Mouse (Mus musculus) MEL (cell line): Measurements from ENCODE around the gene Smok2b. TPM values are rescaled to one million over a fixed set of nuclear protein-coding genes. Genes with fewer than 3 reads are reported as not detected.
"Not testable (repeated sequence)": the region's sequence is repeated elsewhere in the genome, so short reads cannot be mapped to it uniquely, and the experiment has no call there.

Source experiments
- DNase-seq: peaks from one replicate; pipeline ENCODE4 v3.0.0; 2011; ENCODE audit warnings: low read depth, low spot score
- H3K27ac ChIP-seq: 2 replicates; pipeline ENCODE4 v1.5.1; 2012; ENCODE audit warnings: low read depth, mild to moderate bottlenecking, control low read depth, low read length, moderate library complexity; ENCODE audit not compliant: control insufficient read depth
- H3K27me3 ChIP-seq, 2 experiments: fragments of 150-350 bp in 1 of 2; sonication (generic) in 1 of 2; 2 replicates each; pipeline ENCODE4 v1.6.1; 2012; ENCODE audit warnings: low read length in 2 of 2, mild to moderate bottlenecking in 2 of 2, improper control_type of control experiment in 1 of 2, moderate library complexity in 1 of 2; ENCODE audit not compliant: insufficient read depth in 2 of 2, control insufficient read depth in 1 of 2
- H3K36me3 ChIP-seq, 2 experiments: 2 replicates each; pipeline ENCODE4 v1.6.1; 2012 to 2014; ENCODE audit warnings: low read length in 2 of 2, improper control_type of control experiment in 1 of 2, inconsistent platforms in 1 of 2, mild to moderate bottlenecking in 1 of 2; ENCODE audit not compliant: insufficient read depth in 2 of 2, control insufficient read depth in 1 of 2
- H3K4me1 ChIP-seq, 2 experiments: fragments of 150-350 bp in 1 of 2; sonication (generic) in 1 of 2; 2 replicates each; pipeline ENCODE4 v1.6.1; 2012; ENCODE audit warnings: low read length in 2 of 2, improper control_type of control experiment in 1 of 2, mild to moderate bottlenecking in 1 of 2; ENCODE audit not compliant: insufficient read depth in 2 of 2, control insufficient read depth in 1 of 2
- H3K4me3 ChIP-seq, 2 experiments: fragments of 150-350 bp in 1 of 2; sonication (generic) in 1 of 2; 2 replicates each; pipeline ENCODE4 v1.5.1; 2012; ENCODE audit warnings: low read depth in 2 of 2, low read length in 2 of 2, mild to moderate bottlenecking in 2 of 2, moderate library complexity in 2 of 2, control low read depth in 1 of 2, improper control_type of control experiment in 1 of 2; ENCODE audit not compliant: control insufficient read depth in 1 of 2, insufficient read depth in 1 of 2
- H3K79me2 ChIP-seq: 2 replicates; pipeline ENCODE4 v1.6.1; 2012; ENCODE audit warnings: mild to moderate bottlenecking, low read length, moderate library complexity; ENCODE audit not compliant: control insufficient read depth, poor library complexity, insufficient read depth
- H3K9ac ChIP-seq: 2 replicates; pipeline ENCODE4 v1.6.1; 2012; ENCODE audit warnings: low read depth, mild to moderate bottlenecking, control low read depth, low read length, moderate library complexity; ENCODE audit not compliant: control insufficient read depth, poor library complexity, severe bottlenecking
- H3K9me3 ChIP-seq: fragments of 150-350 bp; sonication (generic); replicated peaks from 2 replicates; pipeline ENCODE4 v1.6.1; 2012; ENCODE audit warnings: mild to moderate bottlenecking, low read length, improper control_type of control experiment, moderate library complexity; ENCODE audit not compliant: insufficient read depth
- polyA plus RNA-seq, 2 experiments: library from polyadenylated mRNA; stranded (reverse) in 1 of 2; unstranded in 1 of 2; fragments of >175 nt in 1 of 2; fragments of >200 nt in 1 of 2; gene quantifications; 2 replicates each; pipeline versions ENCODE4 v1.2.1 to v1.2.4; 2012; ENCODE audit warnings: low replicate concordance in 2 of 2, low read depth in 1 of 2; ENCODE audit not compliant: insufficient read length in 2 of 2, insufficient read depth in 1 of 2, missing spikeins in 1 of 2
- total RNA-seq: library from RNA; depleted of rRNA; stranded (reverse); fragments of 300-350 nt; gene quantifications from 2 replicates; pipeline ENCODE4 v1.2.3, GENCODE M21; 2012; rRNA removed

The Smok2b gene
- total and polyA plus RNA-seq, 3 experiments = not detected

GRCm38 (mm10) chr17:13240807-13241727, 11.0 kb downstream of the Smok2b start:
- H3K4me3 ChIP-seq, H3K36me3 ChIP-seq, H3K9me3 ChIP-seq, H3K79me2 ChIP-seq, H3K27ac ChIP-seq, H3K27me3 ChIP-seq, H3K4me1 ChIP-seq, H3K9ac ChIP-seq, DNase-seq: not testable (repeated sequence)

- not testable (repeated sequence) for H3K4me1 ChIP-seq, H3K9ac ChIP-seq, H3K9me3 ChIP-seq, H3K27me3 ChIP-seq, H3K27ac ChIP-seq, H3K79me2 ChIP-seq, H3K4me3 ChIP-seq, DNase-seq, H3K36me3 ChIP-seq
Measured at GRCm38 (mm10) chr17:13254786-13255185, 24.7 kb downstream of the Smok2b start.

Other genes starting within 250 kb of the Smok2b start
- 61.1 and 63.5 TPM in 2 replicates for gene Wtap, start 236.1 kb upstream of the Smok2b start, total RNA-seq
- 10 to 100 TPM in 1 of 2 experiments, not detected in 1; 74.0 TPM for gene Wtap, start 236.1 kb upstream of the Smok2b start, polyA plus RNA-seq
- 284 and 295 TPM in 2 replicates for gene Sod2, start 223.4 kb upstream of the Smok2b start, total RNA-seq
- 100 to 1,000 TPM; 293 to 320 TPM for gene Sod2, start 223.4 kb upstream of the Smok2b start, polyA plus RNA-seq
- 0.12 TPM in 1 of 2 replicates, not detected in the other for gene Gpr31b, start 178.0 kb upstream of the Smok2b start, total RNA-seq
- gene Gpr31b, start 178.0 kb upstream of the Smok2b start, polyA plus RNA-seq = under 1 TPM in 1 of 2 experiments, not detected in 1; 0.08 TPM
- gene Tcp10b, start 169.2 kb upstream of the Smok2b start, total RNA-seq = not detected in 2 replicates
- under 1 TPM in 1 of 2 experiments, not detected in 1; 0.06 TPM for gene Tcp10b, start 169.2 kb upstream of the Smok2b start, polyA plus RNA-seq
- not detected in 2 replicates for gene Unc93a, start 98.4 kb upstream of the Smok2b start, total RNA-seq
- gene Unc93a, start 98.4 kb upstream of the Smok2b start, polyA plus RNA-seq = not detected
- gene Smok2a, start 9.1 kb upstream of the Smok2b start, total RNA-seq = not detected in 2 replicates
- not detected for gene Smok2a, start 9.1 kb upstream of the Smok2b start, polyA plus RNA-seq
- not detected in 2 replicates for gene Tcp10c, start 124.3 kb downstream of the Smok2b start, total RNA-seq
- not detected for gene Tcp10c, start 124.3 kb downstream of the Smok2b start, polyA plus RNA-seq